Mouse (Mus musculus): ENCODE results near the gene Fam209.

GRCm38 (mm10) chr2:172452458-172452857 is 19.9 kb upstream of the Fam209 start:
- TF ChIP-seq CTCF (IDR thresholded peaks at IDR 0.05), result no peak
- no peak for TF ChIP-seq EP300 (IDR thresholded peaks at IDR 0.05)
